Mouse (Mus musculus): ENCODE measurements around the gene Sgk1. TPM values are rescaled to one million over a fixed set of nuclear protein-coding genes. Genes with fewer than 3 reads are reported as not detected.
"Not testable (repeated sequence)": the region's sequence is repeated elsewhere in the genome, so short reads cannot be mapped to it uniquely, and the experiment has no call there.

The Sgk1 gene
- polyA plus RNA-seq, 1 experiment from 2014 or later = 41.4 TPM

DNA sequence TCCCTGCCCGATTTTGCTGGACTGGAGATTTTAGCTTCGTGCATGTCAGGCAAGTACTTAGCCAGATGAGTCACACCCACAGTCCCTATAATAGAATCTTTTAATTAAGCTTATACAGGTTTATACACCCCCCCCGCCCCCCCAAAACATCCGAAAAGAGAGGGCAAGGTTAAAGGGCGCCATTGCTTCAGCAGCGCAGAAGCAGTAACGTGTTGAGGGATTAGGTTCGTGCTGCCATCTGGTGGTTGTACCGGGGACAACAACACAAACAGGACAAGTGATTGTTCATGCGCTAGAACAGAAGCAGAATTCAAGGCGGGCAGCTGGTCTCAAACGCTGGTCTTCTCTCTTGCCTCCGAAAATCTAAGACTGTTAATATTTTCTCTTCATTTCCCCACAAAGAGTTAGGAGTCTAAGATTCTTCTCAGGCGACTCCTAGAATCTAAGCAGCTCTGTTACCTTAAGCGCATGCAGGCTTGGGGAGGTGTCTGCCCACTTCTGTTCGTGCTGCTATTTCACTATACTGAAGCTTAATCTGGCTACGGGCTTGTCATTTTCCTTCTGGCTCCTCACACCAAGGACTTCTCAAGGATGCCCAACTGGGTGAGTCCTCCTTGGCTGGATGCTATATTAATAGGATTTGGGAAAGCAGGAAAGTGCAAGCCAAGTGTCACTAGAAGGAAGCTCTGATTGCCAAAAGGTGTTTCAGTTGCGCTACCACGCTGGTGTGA, 128.3 kb downstream of the Sgk1 start:
- no peak overlapping the region for H3K27ac ChIP-seq
- no peaks in the 10 kb centered on the region for H3K27me3 ChIP-seq (ENCODE audit: control insufficient read depth, insufficient read depth, low read length)
- H3K9ac ChIP-seq = no peak overlapping the region
- no peaks in the 10 kb centered on the region for H3K9me3 ChIP-seq (ENCODE audit: control insufficient read depth, low read length)
- ATAC-seq (ENCODE audit: low FRiP score) = peak; percentile 43; the same call in 1 of the 2 replicates
- peak; percentile 84 for DNase-seq (ENCODE audit: low spot score)
- H3K4me1 ChIP-seq (replicated peaks; ENCODE audit: control insufficient read depth, insufficient read depth, low read length) = no peaks in the 10 kb centered on the region
- no peaks in the 10 kb centered on the region for H3K36me3 ChIP-seq (replicated peaks; ENCODE audit: control insufficient read depth, insufficient read depth)
- H3K4me2 ChIP-seq (replicated peaks) = no peak overlapping the region
- H3K4me3 ChIP-seq (replicated peaks; ENCODE audit: low read length) = no peak overlapping the region
- WGBS = 42% methylated on average over 19 of the region's 19 CpGs

DNA sequence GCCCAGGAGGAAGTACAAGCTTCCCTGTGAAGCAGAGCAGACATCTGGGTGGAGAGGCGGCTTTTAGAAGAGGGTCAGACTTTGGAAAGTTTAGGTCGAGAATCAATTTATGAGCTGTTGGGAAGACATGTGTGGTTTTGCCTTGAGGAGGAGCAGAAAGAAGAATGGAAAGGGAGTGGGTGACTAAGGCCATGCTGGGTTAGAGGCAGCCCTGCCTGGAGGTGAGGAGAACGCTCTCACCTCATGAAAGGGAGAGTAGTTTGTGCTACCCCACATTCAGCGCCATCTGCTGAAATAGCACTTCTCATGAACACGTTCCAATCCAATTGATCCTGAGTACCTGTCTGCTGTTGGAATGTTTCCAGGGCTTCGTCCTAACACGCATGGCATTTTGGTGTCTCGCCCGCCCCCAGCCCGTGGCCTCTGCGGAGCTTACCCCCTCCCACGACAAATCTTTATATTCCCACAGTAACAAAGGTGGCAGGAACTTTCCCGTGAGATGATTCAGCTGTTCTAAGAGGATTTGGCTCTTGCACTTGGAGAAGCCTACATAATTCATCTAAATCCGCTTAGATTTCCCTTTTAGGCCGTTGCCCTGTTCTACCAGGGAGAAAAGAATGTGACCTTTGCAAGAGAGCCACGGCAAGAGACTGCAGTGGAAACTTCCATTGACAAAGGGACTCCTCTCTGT, 135.6 kb downstream of the Sgk1 start:
- WGBS = 63% methylated on average over 16 of the region's 16 CpGs
- no peak for DNase-seq (ENCODE audit: low spot score)
- no peak overlapping the region for H3K4me3 ChIP-seq (replicated peaks; ENCODE audit: low read length)

DNA sequence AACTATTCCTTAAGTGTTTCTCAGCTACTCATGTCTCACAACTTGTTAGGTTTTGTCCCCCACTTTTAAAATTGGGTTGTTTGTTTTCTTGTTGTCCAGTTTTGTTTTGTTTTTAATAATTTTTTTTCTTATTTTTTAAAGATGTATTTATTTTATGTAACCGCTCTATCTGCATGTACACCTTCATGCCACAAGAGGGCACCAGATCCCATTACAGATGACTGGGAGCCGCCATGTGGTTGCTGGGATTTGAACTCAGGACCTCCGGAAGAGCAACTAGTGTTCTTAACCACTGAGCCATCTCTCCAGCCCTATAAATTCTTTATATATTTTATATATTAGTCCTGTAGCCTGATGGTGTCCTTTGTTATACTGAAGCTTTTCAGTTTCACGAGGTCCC, 136.6 kb downstream of the Sgk1 start:
- Histone ChIP-seq H3K9me3 (ENCODE audit: control insufficient read depth, low read length) (no peaks in the 10 kb centered on the region), H3K4me1 (replicated peaks; ENCODE audit: control insufficient read depth, insufficient read depth, low read length) (no peaks in the 10 kb centered on the region), H3K27me3 (ENCODE audit: control insufficient read depth, insufficient read depth, low read length) (no peaks in the 10 kb centered on the region), H3K9ac (no peak overlapping the region), H3K27ac (no peak overlapping the region), H3K4me2 (replicated peaks) (no peak overlapping the region), H3K36me3 (replicated peaks; ENCODE audit: control insufficient read depth, insufficient read depth) (no peaks in the 10 kb centered on the region), H3K4me3 (replicated peaks; ENCODE audit: low read length) (no peak overlapping the region)
- DNase-seq (ENCODE audit: low spot score) (no peak), ATAC-seq (ENCODE audit: low FRiP score) (no peak)
- 96% methylated on average over 4 of the region's 4 CpGs for WGBS

More for the DNA sequence above, 135.6 kb downstream of the Sgk1 start:
- ATAC-seq (ENCODE audit: low FRiP score) = no peak
- no peak overlapping the region for H3K4me2 ChIP-seq (replicated peaks)
- H3K36me3 ChIP-seq (replicated peaks; ENCODE audit: control insufficient read depth, insufficient read depth) = no peaks in the 10 kb centered on the region
- no peaks in the 10 kb centered on the region for H3K9me3 ChIP-seq (ENCODE audit: control insufficient read depth, low read length)
- H3K4me1 ChIP-seq (replicated peaks; ENCODE audit: control insufficient read depth, insufficient read depth, low read length) = no peaks in the 10 kb centered on the region
- no peak overlapping the region for H3K27ac ChIP-seq
- no peaks in the 10 kb centered on the region for H3K27me3 ChIP-seq (ENCODE audit: control insufficient read depth, insufficient read depth, low read length)
- no peak overlapping the region for H3K9ac ChIP-seq

DNA sequence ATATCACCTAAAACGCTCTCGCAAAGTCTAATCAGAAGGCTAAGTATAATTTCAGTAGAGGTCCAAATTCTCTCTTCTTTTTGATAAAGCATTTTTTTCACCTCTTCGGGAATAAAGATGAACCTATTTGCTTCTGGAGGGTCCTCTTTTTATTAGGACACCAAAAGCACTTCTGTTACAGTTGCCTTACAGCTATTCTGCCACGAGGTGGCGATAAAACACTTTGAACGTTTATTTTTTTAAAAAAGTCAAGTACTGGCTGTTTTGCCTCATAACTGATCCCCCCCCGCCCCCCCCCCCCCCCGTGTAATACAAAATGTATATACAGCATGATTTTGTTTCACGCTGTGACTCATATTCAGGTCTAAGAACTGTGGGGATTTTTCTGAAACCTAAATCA, 152.3 kb downstream of the Sgk1 start:
- H3K27ac ChIP-seq = no peak overlapping the region
- 10% methylated on average over 9 of the region's 9 CpGs for WGBS
- H3K9me3 ChIP-seq (ENCODE audit: control insufficient read depth, low read length) = no peaks in the 10 kb centered on the region; the same call in 1 of the 2 replicates
- no peaks in the 10 kb centered on the region for H3K36me3 ChIP-seq (replicated peaks; ENCODE audit: control insufficient read depth, insufficient read depth)
- no peaks in the 10 kb centered on the region for H3K27me3 ChIP-seq (ENCODE audit: control insufficient read depth, insufficient read depth, low read length)
- H3K4me1 ChIP-seq (replicated peaks; ENCODE audit: control insufficient read depth, insufficient read depth, low read length) = no peaks in the 10 kb centered on the region
- ATAC-seq (ENCODE audit: low FRiP score) = no peak
- H3K4me3 ChIP-seq (replicated peaks; ENCODE audit: low read length) = no peak overlapping the region
- H3K9ac ChIP-seq = no peak overlapping the region
- H3K4me2 ChIP-seq (replicated peaks) = no peak overlapping the region
- peak; percentile 75 for DNase-seq (ENCODE audit: low spot score)

DNA sequence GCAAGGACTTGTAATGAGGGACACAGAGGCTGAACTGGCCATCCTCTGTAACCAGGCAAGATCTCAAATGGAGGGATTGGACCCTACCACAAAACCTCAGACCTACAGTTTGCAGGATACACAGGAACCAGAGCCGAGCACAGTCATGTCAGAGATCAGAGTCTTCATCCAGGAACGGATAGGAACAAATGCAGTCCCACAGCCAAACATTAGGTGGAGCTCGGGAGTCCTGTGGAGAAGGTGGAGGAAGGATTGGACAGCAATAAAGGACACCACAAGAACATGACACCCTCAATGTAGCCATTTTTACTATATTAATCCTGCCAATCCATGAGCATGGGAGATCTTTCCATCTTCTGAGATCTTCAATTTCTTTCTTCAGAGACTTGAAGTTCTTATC, 154.3 kb downstream of the Sgk1 start:
- not testable (repeated sequence) for H3K9me3 ChIP-seq (ENCODE audit: control insufficient read depth, low read length); H3K36me3 ChIP-seq (replicated peaks; ENCODE audit: control insufficient read depth, insufficient read depth); H3K27me3 ChIP-seq (ENCODE audit: control insufficient read depth, insufficient read depth, low read length); H3K4me2 ChIP-seq (replicated peaks); H3K9ac ChIP-seq; H3K4me3 ChIP-seq (replicated peaks; ENCODE audit: low read length); H3K27ac ChIP-seq; ATAC-seq (ENCODE audit: low FRiP score); H3K4me1 ChIP-seq (replicated peaks; ENCODE audit: control insufficient read depth, insufficient read depth, low read length)
- peak; percentile 45 for DNase-seq (ENCODE audit: low spot score)
- WGBS = 21% methylated on average over 3 of the region's 3 CpGs

Other genes starting within 250 kb of the Sgk1 start
- not detected in 2 replicates for gene 4930444G20Rik, start 185.9 kb downstream of the Sgk1 start, polyA plus RNA-seq (2014; fragmentation: Nextera tagmentation; extraction: Ambion mirVana)